Mouse (Mus musculus) activated CD4-positive, CD25-positive, alpha-beta regulatory T cell, adult 4 months (primary cell): ENCODE results near the gene Nfam1. TPM values are rescaled to one million over a fixed set of nuclear protein-coding genes. Genes with fewer than 3 reads are reported as not detected.

ENCODE experiments used
- ATAC-seq: one replicate; pipeline ENCODE4 v1.8.0; 2017
- polyA plus RNA-seq, 2 experiments: library from polyadenylated mRNA; unstranded; fragments of 100-300 nt; shearing (Covaris generic); gene quantifications; one replicate each; pipeline ENCODE4 v1.2.1; 2017

The Nfam1 gene
- polyA plus RNA-seq, 2 experiments from 2014 or later: 0.04 to 0.97 TPM

- no peak for ATAC-seq
Observed at GRCm38 (mm10) chr15:83037755-83038483, 4.8 kb upstream of the Nfam1 start.

GRCm38 (mm10) chr15:83036900-83037519, 3.9 kb upstream of the Nfam1 start:
- no peak for ATAC-seq

DNA sequence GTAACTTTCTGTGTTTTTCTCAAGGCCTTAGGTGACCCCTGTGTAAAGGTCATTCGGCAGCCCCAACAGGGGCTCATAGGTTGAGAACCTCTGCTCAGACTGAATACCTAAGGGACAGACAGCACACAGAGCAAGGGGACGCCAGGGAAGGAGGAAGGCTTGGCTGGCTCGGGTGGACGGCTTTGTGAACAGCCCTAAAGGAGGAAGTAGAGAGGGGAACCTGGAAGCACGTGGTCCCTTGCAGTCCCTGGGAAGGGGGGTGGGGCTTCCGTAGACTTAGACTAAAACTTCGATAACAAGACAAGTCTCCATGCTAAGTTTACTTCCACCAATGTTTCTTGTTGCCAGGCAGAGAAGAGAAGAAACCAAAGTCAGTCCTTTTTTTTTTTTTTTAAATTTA, 3.0 kb upstream of the Nfam1 start:
- ATAC-seq: no peak

DNA sequence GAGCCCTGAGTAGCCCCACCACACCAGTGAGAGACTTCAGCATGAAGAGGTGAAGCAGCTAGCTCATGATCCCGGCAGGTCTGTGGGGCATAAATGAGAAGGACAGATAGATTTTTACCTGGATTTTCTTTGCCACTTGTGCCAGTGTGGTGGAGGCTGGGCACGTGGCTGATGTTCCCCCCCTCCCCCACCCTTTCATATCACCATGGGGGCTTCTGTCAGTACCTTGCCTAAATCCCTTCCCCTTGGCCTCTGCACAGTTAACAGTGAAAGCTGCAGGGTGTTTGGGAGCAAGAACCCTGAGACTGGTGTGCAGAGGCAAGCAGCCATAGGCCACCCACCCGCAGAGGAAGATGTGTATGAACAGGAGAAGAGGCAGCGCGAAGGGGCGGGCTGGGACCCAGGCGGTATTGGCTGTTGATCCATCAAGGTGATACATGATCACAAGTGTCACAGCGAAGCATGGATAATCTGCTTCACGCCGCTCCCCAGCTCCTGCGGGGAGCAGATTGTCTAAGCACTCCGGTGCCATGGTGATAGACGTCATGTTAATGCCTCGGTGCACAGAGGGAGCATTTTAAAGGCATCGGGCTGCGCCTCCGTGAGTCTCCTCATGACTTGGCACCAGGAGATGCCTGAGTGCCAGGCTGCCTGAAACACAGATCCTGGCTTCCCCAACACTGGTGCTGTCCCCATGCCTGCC, 1.3 kb upstream of the Nfam1 start:
- no peak for ATAC-seq

DNA sequence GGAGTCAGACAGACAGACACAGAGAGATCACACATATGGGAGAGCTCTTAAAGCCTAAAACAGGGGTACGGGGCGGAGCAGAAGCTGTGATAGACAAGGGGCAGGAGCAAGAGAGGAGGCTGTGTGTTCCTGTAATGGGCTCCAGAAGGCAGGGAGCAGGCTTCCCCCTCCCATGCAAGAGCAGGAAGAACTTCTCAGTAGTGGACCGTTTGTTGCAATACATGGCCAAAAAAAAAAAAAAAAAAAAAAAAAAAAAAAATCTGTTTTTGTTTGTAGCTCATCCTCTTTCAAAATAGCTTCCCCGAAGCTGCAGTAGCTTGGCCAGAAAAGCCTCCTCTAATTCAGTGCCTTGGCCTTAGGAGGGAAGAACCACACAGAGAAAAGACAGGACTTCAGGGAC, 2.2 kb downstream of the Nfam1 start:
- no peak for ATAC-seq

GRCm38 (mm10) chr15:83029725-83030718, 3.1 kb downstream of the Nfam1 start:
- no peak for ATAC-seq

DNA sequence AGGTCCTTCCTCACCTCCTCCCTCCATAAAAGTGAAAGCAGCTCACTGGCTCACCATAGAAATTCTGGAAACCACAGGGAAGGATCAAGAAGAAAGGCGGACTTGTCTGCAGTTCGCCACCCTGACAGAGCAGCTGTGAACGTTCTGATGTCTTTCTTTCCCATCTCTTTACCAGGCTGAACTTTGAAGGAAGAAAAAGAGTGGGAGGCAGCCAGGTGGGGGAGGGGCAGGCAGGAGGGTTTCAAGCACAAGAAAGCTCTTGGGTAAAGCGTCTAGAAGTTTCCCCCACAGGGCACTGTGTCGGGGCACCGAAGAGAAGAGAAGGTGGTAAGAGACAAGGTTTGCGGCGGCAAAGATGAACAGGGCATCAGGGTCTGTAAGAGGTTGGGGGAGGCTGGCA, 7.0 kb downstream of the Nfam1 start:
- no peak for ATAC-seq

DNA sequence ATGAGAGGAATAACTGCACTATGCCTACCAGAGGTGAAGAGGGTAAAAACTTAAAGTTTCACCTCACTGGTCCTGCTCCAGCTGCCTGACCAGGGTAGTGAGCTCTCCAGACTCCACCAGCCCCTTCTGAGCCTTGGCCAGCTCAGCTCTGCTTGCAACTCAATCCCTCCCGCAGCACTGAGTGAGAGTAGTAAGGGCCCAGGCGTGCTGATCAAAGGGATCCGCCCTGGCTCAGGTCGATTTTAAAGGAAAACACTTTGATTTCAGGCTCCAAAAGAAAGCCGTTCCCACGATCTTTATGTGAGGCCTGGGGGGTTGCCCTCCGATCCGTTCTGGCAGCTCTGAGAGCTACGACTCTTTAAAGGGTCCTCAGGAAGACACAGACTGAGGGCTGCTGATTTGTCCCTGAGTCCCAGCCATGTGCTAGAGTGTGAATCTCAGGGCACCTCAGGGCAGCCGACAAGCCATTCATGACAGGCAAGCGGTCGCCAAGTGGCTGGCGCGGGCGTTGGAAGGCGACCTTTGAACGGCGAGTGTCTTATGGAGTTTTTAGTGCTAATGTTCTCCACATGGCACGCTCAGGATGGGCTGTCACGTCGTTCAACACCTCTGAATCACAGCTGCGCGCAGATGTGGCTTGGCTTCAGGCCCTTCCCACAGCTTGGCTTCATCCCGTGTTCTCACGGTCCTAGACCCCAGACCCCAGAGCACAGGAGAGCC, 7.9 kb downstream of the Nfam1 start:
- no peak for ATAC-seq

DNA sequence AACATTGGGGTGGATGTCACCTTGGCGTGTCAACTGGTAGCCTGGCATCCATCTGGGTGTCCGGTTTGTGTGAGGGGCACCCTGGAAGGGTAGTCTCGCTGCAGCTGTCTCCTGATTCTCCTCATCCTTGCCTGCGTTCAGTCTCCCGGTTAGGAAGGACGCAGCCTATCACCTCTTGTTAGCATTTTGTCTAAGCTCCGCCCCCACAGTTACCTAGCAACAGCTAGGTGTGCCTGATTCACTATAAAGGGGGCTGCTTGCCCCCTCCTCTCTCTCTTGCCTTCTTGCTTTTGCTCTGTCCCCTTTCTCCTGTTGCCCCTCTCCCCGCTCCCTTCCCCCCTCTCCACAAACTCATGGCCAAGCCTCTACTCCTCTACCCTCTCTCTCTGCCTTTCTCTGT, 10.2 kb downstream of the Nfam1 start:
- ATAC-seq: no peak

- ATAC-seq: no peak
Observed at GRCm38 (mm10) chr15:83010990-83011664, 22.0 kb downstream of the Nfam1 start.

- no peak for ATAC-seq
Observed at GRCm38 (mm10) chr15:83010423-83010822, 22.7 kb downstream of the Nfam1 start.

GRCm38 (mm10) chr15:83009532-83009931, 23.6 kb downstream of the Nfam1 start:
- no peak for ATAC-seq

DNA sequence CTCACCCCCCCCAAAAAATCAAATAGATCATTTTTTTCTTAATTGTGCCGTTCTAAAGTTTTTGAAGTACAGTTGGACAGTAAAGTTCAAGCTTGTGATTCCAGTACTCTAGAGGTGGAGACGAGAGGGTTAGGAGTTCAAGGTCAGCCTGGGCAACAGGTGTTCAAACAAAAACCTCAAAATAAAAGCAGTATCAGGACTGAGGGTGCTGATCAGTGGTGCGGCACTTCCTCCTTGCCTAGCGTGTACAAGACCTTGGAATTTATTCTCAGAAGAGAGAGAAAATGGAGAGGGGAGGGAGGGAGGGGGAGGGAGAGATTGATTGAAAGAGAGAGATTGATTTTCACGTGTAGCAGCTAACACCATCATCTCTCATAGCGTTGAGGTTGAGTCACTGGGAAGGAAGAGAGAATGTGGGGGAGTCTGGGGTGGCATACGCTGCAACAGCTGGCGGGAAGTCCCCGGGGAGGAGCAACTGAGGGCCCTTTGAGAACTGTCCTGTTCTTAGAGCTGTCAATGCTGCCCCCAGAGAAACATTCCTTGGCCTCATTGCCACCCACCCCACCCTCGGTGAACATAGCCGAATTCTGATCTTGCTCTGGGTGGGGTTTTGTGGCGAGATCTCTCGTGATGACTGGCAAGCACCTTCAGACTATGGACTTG, 24.2 kb downstream of the Nfam1 start:
- ATAC-seq: peak; percentile 76

GRCm38 (mm10) chr15:83007346-83007920, 25.7 kb downstream of the Nfam1 start:
- no peak for ATAC-seq

DNA sequence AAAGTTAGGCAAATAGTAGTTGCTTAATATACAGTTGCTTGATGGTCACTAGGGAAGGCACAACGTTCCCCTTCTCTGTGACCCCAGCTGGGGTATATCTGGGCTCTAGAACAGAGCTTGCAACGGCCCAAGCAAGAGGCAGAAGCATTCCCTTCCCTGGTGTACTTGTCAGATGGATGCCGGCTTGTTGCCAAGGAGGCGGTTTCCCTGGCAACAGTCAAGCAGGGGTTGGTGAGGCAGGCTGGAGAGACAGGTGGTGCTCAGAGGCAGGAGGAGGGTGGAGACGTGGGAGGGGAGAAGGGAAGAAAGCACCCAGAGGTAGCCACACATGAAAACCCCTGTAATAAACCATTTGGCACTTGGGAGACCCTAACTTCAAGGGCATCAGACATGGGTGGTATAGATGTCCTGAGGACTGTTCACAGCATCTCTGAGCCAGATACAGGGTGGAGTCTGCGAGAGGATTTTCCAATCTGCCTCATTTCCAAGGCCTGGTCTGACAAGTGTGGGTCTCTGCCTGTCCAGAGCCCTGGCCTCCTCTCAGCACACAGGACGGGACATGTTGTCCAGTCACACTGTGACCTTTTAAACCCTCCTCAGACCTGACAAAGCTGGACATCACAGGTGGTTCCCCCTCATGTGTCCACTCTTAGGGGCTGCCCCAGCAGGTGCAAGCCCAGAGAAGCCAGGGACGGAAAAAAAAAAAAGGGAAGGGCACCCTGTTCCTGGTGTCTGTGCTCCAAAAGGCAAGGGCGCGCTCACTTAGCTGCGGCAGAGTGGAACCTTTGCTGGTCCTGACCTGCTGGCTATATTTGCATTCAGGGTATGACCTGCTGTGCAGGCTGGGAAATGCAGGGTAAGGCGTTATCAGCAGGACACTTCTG, 30.2 kb downstream of the Nfam1 start:
- no peak for ATAC-seq

- no peak for ATAC-seq
Observed at GRCm38 (mm10) chr15:82998811-82999221, 34.3 kb downstream of the Nfam1 start.

- no peak for ATAC-seq
Observed at GRCm38 (mm10) chr15:82996431-82996830, 36.7 kb downstream of the Nfam1 start.

DNA sequence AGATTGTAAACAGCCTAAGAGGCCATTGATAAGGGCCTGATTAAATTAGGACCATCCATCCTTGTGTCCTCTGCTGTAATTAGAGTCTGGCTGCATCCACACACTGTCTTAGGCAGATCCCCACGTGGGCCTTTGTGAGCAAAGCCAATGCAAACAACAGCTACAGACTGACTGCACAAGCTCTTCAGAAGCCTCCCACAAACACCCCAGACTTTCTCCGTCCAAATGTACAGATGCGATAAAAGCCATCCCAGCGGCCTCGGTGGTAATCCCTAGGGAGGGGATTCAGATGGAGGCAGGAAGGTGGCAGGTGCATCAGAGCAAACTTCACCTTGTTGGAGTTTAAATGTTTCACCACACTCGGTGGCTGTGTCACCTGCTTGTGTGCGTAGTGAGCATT, 37.9 kb downstream of the Nfam1 start:
- no peak for ATAC-seq

DNA sequence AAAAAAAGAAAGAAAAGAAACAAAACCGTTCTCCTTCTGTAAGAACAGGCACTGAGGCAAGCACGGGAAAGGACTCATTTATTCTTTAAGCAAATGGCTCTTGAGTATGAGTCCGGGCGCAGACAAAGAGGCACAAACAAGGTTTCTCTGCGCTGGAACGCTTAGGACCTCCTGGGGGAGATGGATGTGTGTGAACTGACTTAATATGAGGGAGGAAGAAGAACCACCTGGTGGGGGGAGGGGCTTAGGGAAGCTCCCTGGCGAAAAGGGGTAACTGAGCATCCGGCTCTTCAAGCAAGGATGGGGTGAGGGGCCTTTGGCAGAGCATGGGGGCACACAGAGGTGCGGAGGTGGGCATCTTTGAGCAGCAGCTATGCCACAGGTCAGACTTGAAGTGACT, 40.2 kb downstream of the Nfam1 start:
- ATAC-seq: no peak
